10 mouse cellular contexts compared by ENCODE assay signal in the genomic region with DNA sequence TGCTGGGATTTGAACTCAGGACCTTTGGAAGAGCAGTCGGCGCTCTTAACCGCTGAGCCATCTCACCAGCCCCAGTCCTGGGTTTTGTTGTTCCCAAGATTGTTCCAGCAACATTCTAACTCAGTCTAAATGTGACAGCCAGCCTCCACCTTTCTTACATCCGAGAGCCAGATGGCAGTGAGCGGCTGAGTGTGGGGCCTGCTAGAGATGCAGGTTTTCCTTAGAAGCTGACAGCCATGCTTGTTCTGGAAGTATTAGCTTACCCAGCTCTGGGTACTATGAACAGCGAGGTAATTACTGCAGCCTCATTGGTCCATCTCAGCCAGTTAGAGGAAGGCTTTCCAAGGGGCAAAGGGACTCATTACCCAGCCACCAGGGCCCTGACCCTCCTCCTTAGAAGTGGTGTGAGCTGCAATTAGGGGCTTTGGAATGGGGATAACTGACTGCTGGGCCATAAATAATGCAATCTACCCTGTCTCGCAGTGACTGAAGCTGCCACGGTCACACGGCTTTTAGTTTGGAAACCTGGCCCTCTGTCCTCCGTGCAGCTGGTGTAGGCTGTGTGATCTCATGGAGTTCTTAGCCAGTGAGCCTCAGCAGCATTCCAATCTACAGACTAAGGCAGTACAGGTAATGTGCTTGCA. TPM values are rescaled to one million over a fixed set of nuclear protein-coding genes. Genes with fewer than 3 reads are reported as not detected.
DNase-seq lines count a peak whose midpoint lies in the region; ATAC-seq lines count a peak whose summit lies in the region.
"Had no signal": no experiment of that assay in that cellular context is flagged by ENCODE, and none has a peak within 500 bp of the region (broad histone marks: within the 10 kb centered on the region; RNA-seq: fewer than 3 reads in every experiment).

No protein-coding gene starts in this region.

- no peak overlapping the region for H3K4me3 ChIP-seq in kidney, embryonic 16.5 days (ENCODE audit: low read length)
- H3K4me3 ChIP-seq in embryonic facial prominence, embryonic 14.5 days (ENCODE audit: low read depth, low read length) = no peak overlapping the region
- no peak overlapping the region for H3K4me3 ChIP-seq in hindbrain, embryonic 14.5 days (replicated peaks; ENCODE audit: low read length)
- H3K4me3 ChIP-seq in midbrain, embryonic 16.5 days (ENCODE audit: low read depth, low read length) = no peak overlapping the region

- 50% methylated on average over 10 of the region's 10 CpGs for WGBS in kidney, embryonic 16.5 days
- WGBS in embryonic facial prominence, embryonic 14.5 days = 56% methylated on average over 10 of the region's 10 CpGs
- 57% methylated on average over 10 of the region's 10 CpGs for WGBS in hindbrain, embryonic 14.5 days
- WGBS in midbrain, embryonic 16.5 days = 53% methylated on average over 10 of the region's 10 CpGs

- no peaks in the 10 kb centered on the region for H3K9me3 ChIP-seq in kidney, embryonic 16.5 days (ENCODE audit: low read length)
- H3K9me3 ChIP-seq in embryonic facial prominence, embryonic 14.5 days (ENCODE audit: control insufficient read depth, low read length) = 0 out of 2 replicates have a peak, but pooled peaks cover 3% of the 10 kb centered on the region
- H3K9me3 ChIP-seq in hindbrain, embryonic 14.5 days (ENCODE audit: control insufficient read depth, low read length) = no peaks in the 10 kb centered on the region
- no peaks in the 10 kb centered on the region for H3K9me3 ChIP-seq in midbrain, embryonic 16.5 days (replicated peaks; ENCODE audit: control insufficient read depth, low read length, poor library complexity, severe bottlenecking)
- H3K9me3 ChIP-seq: G1E had no signal

- no peak for DNase-seq in kidney, adult 18-20 months
- peak; percentile 64 for DNase-seq in embryonic facial prominence, embryonic 14.5 days (ENCODE audit: low spot score)
- DNase-seq in hindbrain, embryonic 14.5 days (ENCODE audit: low spot score) = no peak
- DNase-seq in gastrocnemius, adult 8-10 months (ENCODE audit: low spot score in 2 of 2) = no peak
- no peak for DNase-seq in gastrocnemius, postnatal 14 days
- DNase-seq: liver, postnatal 0 days had no signal

- H3K4me1 ChIP-seq in kidney, embryonic 16.5 days (ENCODE audit: insufficient read depth, low read length) = peaks cover 33% of the 10 kb centered on the region
- peaks cover 17% of the 10 kb centered on the region for H3K4me1 ChIP-seq in embryonic facial prominence, embryonic 14.5 days (ENCODE audit: control insufficient read depth, insufficient read depth, low read length)
- H3K4me1 ChIP-seq in hindbrain, embryonic 14.5 days (replicated peaks; ENCODE audit: control insufficient read depth, insufficient read depth, low read length) = peaks cover 32% of the 10 kb centered on the region
- peaks cover 12% of the 10 kb centered on the region for H3K4me1 ChIP-seq in midbrain, embryonic 16.5 days (ENCODE audit: control insufficient read depth, insufficient read depth, low read length)

- H3K4me2 ChIP-seq in kidney, embryonic 16.5 days (replicated peaks; ENCODE audit: low read depth, low read length) = no peak overlapping the region
- H3K4me2 ChIP-seq in embryonic facial prominence, embryonic 14.5 days (ENCODE audit: low read depth, low read length) = no peak overlapping the region
- no peak overlapping the region for H3K4me2 ChIP-seq in hindbrain, embryonic 14.5 days (replicated peaks)
- no peak overlapping the region for H3K4me2 ChIP-seq in midbrain, embryonic 16.5 days (ENCODE audit: low read length)

- 0 out of 2 replicates have a peak, but pooled peaks cover 7% of the 10 kb centered on the region for H3K36me3 ChIP-seq in kidney, embryonic 16.5 days (ENCODE audit: insufficient read depth, low read length)
- H3K36me3 ChIP-seq in embryonic facial prominence, embryonic 14.5 days (ENCODE audit: control insufficient read depth, insufficient read depth, low read length) = 0 out of 2 replicates have a peak, but pooled peaks cover 7% of the 10 kb centered on the region
- 0 out of 2 replicates have a peak, but pooled peaks cover 3% of the 10 kb centered on the region for H3K36me3 ChIP-seq in hindbrain, embryonic 14.5 days (replicated peaks; ENCODE audit: control insufficient read depth, insufficient read depth)
- H3K36me3 ChIP-seq in midbrain, embryonic 16.5 days (ENCODE audit: control insufficient read depth, insufficient read depth, low read length) = no peaks in the 10 kb centered on the region

- peak overlapping the region; percentile 53; the same call in 1 of the 2 replicates for H3K27ac ChIP-seq in kidney, embryonic 16.5 days (ENCODE audit: low read length)
- no peak overlapping the region for H3K27ac ChIP-seq in embryonic facial prominence, embryonic 14.5 days (replicated peaks; ENCODE audit: low read depth, low read length)
- 0 out of 2 replicates have a peak overlapping the region, but pooled peaks have one; percentile 14 for H3K27ac ChIP-seq in hindbrain, embryonic 14.5 days
- H3K27ac ChIP-seq in midbrain, embryonic 16.5 days (ENCODE audit: low read length) = peak overlapping the region; percentile 35

- no peaks in the 10 kb centered on the region for H3K27me3 ChIP-seq in kidney, embryonic 16.5 days (ENCODE audit: insufficient read depth, low read length)
- H3K27me3 ChIP-seq in embryonic facial prominence, embryonic 14.5 days (replicated peaks; ENCODE audit: control insufficient read depth, insufficient read depth, low read length) = no peaks in the 10 kb centered on the region
- H3K27me3 ChIP-seq in hindbrain, embryonic 14.5 days (ENCODE audit: control insufficient read depth, insufficient read depth, low read length) = no peaks in the 10 kb centered on the region
- H3K27me3 ChIP-seq in midbrain, embryonic 16.5 days (ENCODE audit: control insufficient read depth, insufficient read depth, low read depth, low read length) = no peaks in the 10 kb centered on the region

- intact Hi-C loops in gastrocnemius, postnatal 14 days (cut with DNase I; ENCODE audit: low total_unique reads) = no loop called here

- peak; percentile 40 for ATAC-seq in kidney, embryonic 16.5 days (ENCODE audit: low FRiP score, low TSS enrichment)
- peak; percentile 74 for ATAC-seq in embryonic facial prominence, embryonic 14.5 days (ENCODE audit: low read depth)
- ATAC-seq in hindbrain, embryonic 14.5 days (ENCODE audit: low FRiP score) = peak; percentile 38; the same call in 1 of the 2 replicates
- ATAC-seq in midbrain, embryonic 16.5 days = peak; percentile 46; the same call in 1 of the 2 replicates
- no peak for ATAC-seq in monocyte, adult 5-6 weeks (replicated peaks; ENCODE audit: insufficient number of reproducible peaks, low FRiP score, low TSS enrichment, poor library complexity, severe bottlenecking)
- ATAC-seq: liver, postnatal 0 days had no signal

- H3K9ac ChIP-seq in kidney, embryonic 16.5 days (replicated peaks; ENCODE audit: low read length) = no peak overlapping the region; the same call in 1 of the 2 replicates
- H3K9ac ChIP-seq in embryonic facial prominence, embryonic 14.5 days (ENCODE audit: low read depth, low read length) = no peak overlapping the region
- H3K9ac ChIP-seq in hindbrain, embryonic 14.5 days = 0 out of 2 replicates have a peak overlapping the region, but pooled peaks have one; percentile 2
- H3K9ac ChIP-seq in midbrain, embryonic 16.5 days (ENCODE audit: low read depth, low read length) = no peak overlapping the region

RNA-seq across cellular contexts. Expression of a gene that starts 22.1 kb away (rescaled TPM):
- 16.2 and 17.7 TPM in 2 replicates for polyA plus RNA-seq in kidney, embryonic 16.5 days (2015; fragmentation: Nextera tagmentation; extraction: Ambion mirVana)
- polyA plus RNA-seq in embryonic facial prominence, embryonic 14.5 days (2014; fragmentation: Nextera tagmentation; extraction: Ambion mirVana) = 20.4 and 28.3 TPM in 2 replicates
- polyA plus RNA-seq in hindbrain, embryonic 14.5 days (2014; fragmentation: Nextera tagmentation; extraction: Ambion mirVana) = 63.0 and 65.9 TPM in 2 replicates
- 53.8 and 60.6 TPM in 2 replicates for polyA plus RNA-seq in midbrain, embryonic 16.5 days (2015; fragmentation: Nextera tagmentation; extraction: Ambion mirVana)
- total RNA-seq in monocyte, adult 5-6 weeks (2017) = 26.0 to 55.3 TPM (median 29.2 TPM) in 3 replicates
- total RNA-seq in gastrocnemius, adult 8-10 months (2022) = 100 to 1,000 TPM; 133 to 200 (median 169) TPM
- total RNA-seq in gastrocnemius, postnatal 14 days (2021) = 100 to 1,000 TPM; 167 to 178 TPM

RNA-seq across cellular contexts. Expression of a gene that starts 42.4 kb away (rescaled TPM):
- polyA plus RNA-seq in kidney, embryonic 16.5 days (2015; fragmentation: Nextera tagmentation; extraction: Ambion mirVana) = 144 and 148 TPM in 2 replicates
- polyA plus RNA-seq in embryonic facial prominence, embryonic 14.5 days (2014; fragmentation: Nextera tagmentation; extraction: Ambion mirVana) = 125 and 136 TPM in 2 replicates
- polyA plus RNA-seq in hindbrain, embryonic 14.5 days (2014; fragmentation: Nextera tagmentation; extraction: Ambion mirVana) = 50.0 and 65.6 TPM in 2 replicates
- polyA plus RNA-seq in midbrain, embryonic 16.5 days (2015; fragmentation: Nextera tagmentation; extraction: Ambion mirVana) = 102 and 112 TPM in 2 replicates
- 1.1 to 7.0 TPM (median 3.2 TPM) in 3 replicates for total RNA-seq in monocyte, adult 5-6 weeks (2017)
- total RNA-seq in gastrocnemius, adult 8-10 months (2022) = under 1 TPM in 1 of 4 experiments, not detected in 3; 0.44 TPM
- under 1 TPM; 0.31 to 0.41 TPM for total RNA-seq in gastrocnemius, postnatal 14 days (2021)
